Mouse (Mus musculus) ES-Bruce4 (cell line): ENCODE data around the gene 1700011L22Rik.

Source experiments
- CTCF ChIP-seq: IDR thresholded peaks from one replicate; pipeline ENCODE4 v1.8.1; 2011; ENCODE audit warnings: low read depth, low read length
- EP300 ChIP-seq: IDR thresholded peaks from 2 replicates; pipeline ENCODE4 v1.6.1; 2011; ENCODE audit warnings: low read depth, low read length; ENCODE audit not compliant: insufficient read depth
- POLR2A ChIP-seq: IDR thresholded peaks from one replicate; pipeline ENCODE4 v1.8.1; 2011; ENCODE audit warnings: low read length; ENCODE audit not compliant: insufficient read depth

GRCm38 (mm10) chr8:79198675-79199074, 49.7 kb downstream of the 1700011L22Rik start:
- TF ChIP-seq POLR2A (no peak), CTCF (no peak), EP300 (no peak)
